In the genomic region with DNA sequence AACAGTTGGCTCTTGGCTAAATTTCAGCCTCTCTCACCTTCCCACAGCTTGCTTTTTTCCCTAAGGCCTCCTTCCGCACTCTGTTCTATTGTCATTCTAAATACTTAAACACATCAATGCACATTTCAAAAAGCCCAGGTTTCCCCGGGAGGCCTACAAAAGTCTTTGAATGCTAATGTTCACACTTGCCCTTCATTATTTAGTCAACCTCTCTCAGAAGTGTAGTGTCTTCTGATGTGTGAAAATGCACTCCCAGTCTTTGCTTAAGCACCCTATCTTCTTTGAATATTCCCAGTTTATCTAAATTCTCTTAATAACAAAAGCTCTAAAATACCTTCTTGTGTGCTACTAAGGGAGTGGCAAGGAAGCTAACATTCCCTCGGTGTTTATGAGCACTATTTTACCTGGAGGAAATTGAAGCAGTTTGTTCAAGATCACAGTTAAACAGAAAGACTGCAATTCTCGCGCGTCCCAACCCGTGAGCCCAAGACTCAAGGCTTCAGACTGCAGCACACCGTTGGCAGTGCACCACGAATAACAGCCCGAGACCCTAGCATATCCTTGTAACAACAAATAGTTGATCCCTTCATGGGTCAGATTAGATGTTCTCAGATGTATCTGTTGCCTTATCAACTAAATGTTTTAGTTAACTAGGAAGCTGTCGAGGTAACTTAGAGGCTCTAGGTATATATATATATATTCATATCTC, we compare ENCODE assay signal across 12 mouse cellular contexts. TPM values are rescaled to one million over a fixed set of nuclear protein-coding genes. Genes with fewer than 3 reads are reported as not detected.
A peak's percentile ranks its signal among the peaks of the same experiment; 100 is the strongest.
DNase-seq lines count a peak whose midpoint lies in the region; ATAC-seq and TF ChIP-seq lines count a peak whose summit lies in the region.
"Had no signal": no experiment of that assay in that cellular context is flagged by ENCODE, and none has a peak within 500 bp of the region (broad histone marks: within the 10 kb centered on the region; RNA-seq: fewer than 3 reads in every experiment).

No protein-coding gene starts in this region.

- no peak for TF ChIP-seq CTCF in kidney, adult 2 months (conservative IDR thresholded peaks at IDR 0.05; ENCODE audit: insufficient read depth, insufficient read length, low read depth, low read length)

- peak overlapping the region; percentile 99 for H3K9ac ChIP-seq in liver, embryonic 12.5 days

- H3K27ac ChIP-seq in liver, embryonic 12.5 days: no peak overlapping the region; the same call in 1 of the 2 replicates
- H3K27ac ChIP-seq in kidney, adult 2 months (ENCODE audit: insufficient read depth, low read depth, low read length): no peak overlapping the region

- peak overlapping the region; percentile 38 for H3K4me3 ChIP-seq in megakaryocyte, embryonic 14.5 days (replicated peaks)
- H3K4me3 ChIP-seq in liver, embryonic 12.5 days: peak overlapping the region; percentile 98
- no peak overlapping the region for H3K4me3 ChIP-seq in kidney, adult 2 months (ENCODE audit: insufficient read depth, low read depth, low read length)

- 68% methylated on average over 11 of the region's 11 CpGs for WGBS in liver, embryonic 12.5 days (ENCODE audit: insufficient replicate concordance)
- WGBS in kidney, adult 2 months: 75% methylated on average over 11 of the region's 11 CpGs

- no peak for TF ChIP-seq POLR2A in kidney, adult 2 months (IDR thresholded peaks at IDR 0.05; ENCODE audit: low read depth, low read length)

- peak; percentile 20 for DNase-seq in cerebellum, adult 9-10 months
- DNase-seq in cerebellum, postnatal 14 days: no peak
- no peak for DNase-seq in thymus, postnatal 0 days (ENCODE audit: low spot score)
- DNase-seq in kidney, adult 2 months: no peak
- no peak for DNase-seq in cerebellum, adult 9-11 months
- DNase-seq: left cerebral cortex, postnatal 4 days; thymus, postnatal 4 days had no signal

- H3K4me1 ChIP-seq in megakaryocyte, embryonic 14.5 days: peaks cover 48% of the 10 kb centered on the region
- peaks cover 32% of the 10 kb centered on the region for H3K4me1 ChIP-seq in liver, embryonic 12.5 days
- H3K4me1 ChIP-seq in kidney, adult 2 months (ENCODE audit: control insufficient read depth, insufficient read depth, low read length): peaks cover 17% of the 10 kb centered on the region

- H3K36me3 ChIP-seq in megakaryocyte, embryonic 14.5 days (replicated peaks; ENCODE audit: low read length): no peaks in the 10 kb centered on the region
- H3K36me3 ChIP-seq in liver, embryonic 12.5 days: peaks cover 4% of the 10 kb centered on the region; the same call in 1 of the 2 replicates
- no peaks in the 10 kb centered on the region for H3K36me3 ChIP-seq in kidney, adult 2 months (ENCODE audit: control insufficient read depth, insufficient read depth, low read length)

- H3K27me3 ChIP-seq in megakaryocyte, embryonic 14.5 days (replicated peaks): no peaks in the 10 kb centered on the region
- H3K27me3 ChIP-seq in liver, embryonic 12.5 days (replicated peaks): 0 out of 2 replicates have a peak, but pooled peaks cover 7% of the 10 kb centered on the region
- no peaks in the 10 kb centered on the region for H3K27me3 ChIP-seq in kidney, adult 2 months (replicated peaks; ENCODE audit: control insufficient read depth, insufficient read depth, low read length)

- no peak for ATAC-seq in megakaryocyte, adult 5-6 weeks (ENCODE audit: poor library complexity, severe bottlenecking)
- no peak for ATAC-seq in liver, embryonic 12.5 days

- no peaks in the 10 kb centered on the region for H3K9me3 ChIP-seq in megakaryocyte, embryonic 14.5 days
- no peaks in the 10 kb centered on the region for H3K9me3 ChIP-seq in liver, embryonic 12.5 days (replicated peaks)

- H3K4me2 ChIP-seq in liver, embryonic 12.5 days: peak overlapping the region; percentile 89

RNA-seq across cellular contexts. Expression of gene Uhrf2, which starts 1.2 kb away (rescaled TPM):
- 2.0 and 2.6 TPM in 2 replicates for polyA plus RNA-seq in megakaryocyte, embryonic 14.5 days (2012; ENCODE audit: insufficient read depth, low replicate concordance)
- 77.1 and 85.8 TPM in 2 replicates for total RNA-seq in megakaryocyte, adult 5-6 weeks (2015)
- 55.3 and 58.3 TPM in 2 replicates for total RNA-seq in megakaryocyte, adult 5-6 weeks (2017)
- 49.1 and 53.1 TPM in 2 replicates for polyA plus RNA-seq in liver, embryonic 12.5 days (2016; fragmentation: Nextera tagmentation; extraction: Ambion mirVana)
- 44.6 and 54.4 TPM in 2 replicates for polyA plus RNA-seq in thymus, postnatal 0 days (2015; fragmentation: Nextera tagmentation; extraction: Ambion mirVana)
- polyA plus RNA-seq in kidney, adult 2 months (2012; rRNA removed): 25.4 and 26.5 TPM in 2 replicates

RNA-seq across cellular contexts. Expression of gene Trpd52l3, which starts 25.6 kb away (rescaled TPM):
- polyA plus RNA-seq in megakaryocyte, embryonic 14.5 days (2012; ENCODE audit: insufficient read depth, low replicate concordance): not detected in 2 replicates
- not detected in 2 replicates for total RNA-seq in megakaryocyte, adult 5-6 weeks (2015)
- total RNA-seq in megakaryocyte, adult 5-6 weeks (2017): not detected in 2 replicates
- polyA plus RNA-seq in liver, embryonic 12.5 days (2016; fragmentation: Nextera tagmentation; extraction: Ambion mirVana): not detected in 2 replicates
- polyA plus RNA-seq in thymus, postnatal 0 days (2015; fragmentation: Nextera tagmentation; extraction: Ambion mirVana): not detected in 2 replicates
- polyA plus RNA-seq in kidney, adult 2 months (2012; rRNA removed): 0.04 TPM in 1 of 2 replicates, not detected in the other
- total RNA-seq: common myeloid progenitor, adult 5-6 weeks; left cerebral cortex, postnatal 4 days had no signal
- polyA plus RNA-seq: C2C12 had no signal
